Mouse (Mus musculus) midbrain, postnatal 0 days (tissue): ENCODE data around the gene Osbp2. TPM values are rescaled to one million over a fixed set of nuclear protein-coding genes. Genes with fewer than 3 reads are reported as not detected.

Experiments used
- ATAC-seq: fragments of 200-750 bp; cut with Nextera tagmentation; 2 replicates; pipeline ENCODE4 v1.8.0; 2017; ENCODE audit warnings: moderate number of reproducible peaks, mild to moderate bottlenecking, moderate TSS enrichment, moderate library complexity; ENCODE audit not compliant: low FRiP score
- DNase-seq: peaks from one replicate; pipeline ENCODE4 v3.0.0-alpha.2; 2015; ENCODE audit warnings: low spot score
- H3K27ac ChIP-seq: fragments of 300-500 bp; sonication (generic); 2 replicates; pipeline ENCODE4 v1.5.1; 2014; ENCODE audit warnings: low read depth, mild to moderate bottlenecking, low read length, mixed read lengths
- H3K27me3 ChIP-seq: fragments of 300-500 bp; sonication (generic); 2 replicates; pipeline ENCODE4 v1.6.1; 2014; ENCODE audit warnings: low read length, control low read depth, mixed read lengths; ENCODE audit not compliant: insufficient read depth
- H3K36me3 ChIP-seq: fragments of 300-500 bp; sonication (generic); 2 replicates; pipeline ENCODE4 v1.6.1; 2014; ENCODE audit warnings: low read length, control low read depth, mixed read lengths; ENCODE audit not compliant: insufficient read depth
- H3K4me1 ChIP-seq: fragments of 300-500 bp; sonication (generic); 2 replicates; pipeline ENCODE4 v1.6.1; 2014; ENCODE audit warnings: mild to moderate bottlenecking, control low read depth, antibody characterized with exemption, low read length, mixed read lengths; ENCODE audit not compliant: insufficient read depth
- H3K4me2 ChIP-seq: fragments of 300-500 bp; sonication (generic); 2 replicates; pipeline ENCODE4 v1.6.1; 2014; ENCODE audit warnings: low read depth, mild to moderate bottlenecking, low read length, mixed read lengths; ENCODE audit not compliant: poor library complexity, severe bottlenecking
- H3K4me3 ChIP-seq: fragments of 300-500 bp; sonication (generic); 2 replicates; pipeline ENCODE4 v1.5.1; 2014; ENCODE audit warnings: low read depth, mild to moderate bottlenecking, low read length, moderate library complexity
- H3K9ac ChIP-seq: fragments of 300-500 bp; sonication (generic); replicated peaks from 2 replicates; pipeline ENCODE4 v1.6.1; 2014; ENCODE audit warnings: mild to moderate bottlenecking, low read length, moderate library complexity, mixed read lengths; ENCODE audit not compliant: poor library complexity, severe bottlenecking
- H3K9me3 ChIP-seq: fragments of 300-500 bp; sonication (generic); 2 replicates; pipeline ENCODE4 v1.6.1; 2016; ENCODE audit warnings: low read length, control low read depth
- CTCF ChIP-seq: IDR thresholded peaks from 2 replicates; pipeline ENCODE4 v1.5.1; 2016; ENCODE audit warnings: antibody characterized with exemption, mild to moderate bottlenecking
- WGBS: fragments of 180-500 bp; shearing (Covaris S2); extraction: QIAGEN DNeasy Blood & Tissue Kit; methylation state at CpG from one replicate; pipeline ENCODE4 v1.1.7; 2014; 5-methylcytosine and 5-hydroxymethylcytosine counted together
- polyA plus RNA-seq: library from polyadenylated mRNA; unstranded; fragments of >200 nt; fragmentation: Nextera tagmentation; extraction: Ambion mirVana; gene quantifications from 2 replicates; pipeline ENCODE4 v1.2.1, GENCODE M21; 2015
- total RNA-seq: library from RNA; depleted of rRNA; stranded (reverse); fragments of >200 nt; gene quantifications from 2 replicates; pipeline ENCODE4 v1.2.3, GENCODE M21; 2014

Osbp2 gene
- total and polyA plus RNA-seq, 2 experiments from 2014 or later: 52.5 to 67.2 TPM

GRCm38 (mm10) chr11:3684723-3685430, 178.8 kb downstream of the Osbp2 start:
- Histone ChIP-seq H3K4me1 (no peaks in the 10 kb centered on the region), H3K9me3 (no peaks in the 10 kb centered on the region), H3K27ac (no peak overlapping the region), H3K4me2 (no peak overlapping the region), H3K9ac (no peak overlapping the region), H3K27me3 (no peaks in the 10 kb centered on the region), H3K36me3 (peaks cover 70% of the 10 kb centered on the region), H3K4me3 (no peak overlapping the region)
- no peak for DNase-seq
- no peak for ATAC-seq
- no peak for TF ChIP-seq CTCF
- WGBS: 96% methylated on average over 5 of the region's 5 CpGs

GRCm38 (mm10) chr11:3684232-3684631, 179.5 kb downstream of the Osbp2 start:
- ATAC-seq: no peak
- no peak for TF ChIP-seq CTCF
- H3K4me2 ChIP-seq: no peak overlapping the region
- DNase-seq: no peak
- peaks cover 68% of the 10 kb centered on the region for H3K36me3 ChIP-seq
- H3K27ac ChIP-seq: no peak overlapping the region
- H3K4me3 ChIP-seq: no peak overlapping the region
- no peaks in the 10 kb centered on the region for H3K4me1 ChIP-seq
- 94% methylated on average over 1 of the region's 1 CpGs for WGBS
- no peaks in the 10 kb centered on the region for H3K27me3 ChIP-seq
- H3K9me3 ChIP-seq: no peaks in the 10 kb centered on the region
- H3K9ac ChIP-seq: no peak overlapping the region

- Histone ChIP-seq H3K9ac (no peak overlapping the region), H3K27ac (no peak overlapping the region), H3K9me3 (no peaks in the 10 kb centered on the region), H3K36me3 (peaks cover 63% of the 10 kb centered on the region), H3K4me1 (no peaks in the 10 kb centered on the region), H3K4me3 (no peak overlapping the region), H3K27me3 (no peaks in the 10 kb centered on the region), H3K4me2 (no peak overlapping the region)
- WGBS: 97% methylated on average over 11 of the region's 11 CpGs
- no peak for ATAC-seq
- TF ChIP-seq CTCF: no peak
- no peak for DNase-seq
These were observed 180.0 kb downstream of the Osbp2 start for GRCm38 (mm10) chr11:3683696-3684095.

GRCm38 (mm10) chr11:3679771-3680170, 183.9 kb downstream of the Osbp2 start:
- 99% methylated on average over 3 of the region's 3 CpGs for WGBS
- no peak for ATAC-seq
- no peak for DNase-seq
- TF ChIP-seq CTCF: no peak
- Histone ChIP-seq H3K4me1 (no peaks in the 10 kb centered on the region), H3K27me3 (no peaks in the 10 kb centered on the region), H3K9ac (no peak overlapping the region), H3K4me3 (no peak overlapping the region), H3K9me3 (no peaks in the 10 kb centered on the region), H3K27ac (no peak overlapping the region), H3K36me3 (peaks cover 64% of the 10 kb centered on the region), H3K4me2 (no peak overlapping the region)

GRCm38 (mm10) chr11:3677204-3677603, 186.5 kb downstream of the Osbp2 start:
- no peaks in the 10 kb centered on the region for H3K4me1 ChIP-seq
- no peak overlapping the region for H3K9ac ChIP-seq
- H3K27me3 ChIP-seq: no peaks in the 10 kb centered on the region
- DNase-seq: no peak
- no peak overlapping the region for H3K4me2 ChIP-seq
- no peak for TF ChIP-seq CTCF
- H3K9me3 ChIP-seq: no peaks in the 10 kb centered on the region
- no peak overlapping the region for H3K4me3 ChIP-seq
- H3K27ac ChIP-seq: no peak overlapping the region
- peaks cover 73% of the 10 kb centered on the region for H3K36me3 ChIP-seq
- WGBS: 80% methylated on average over 6 of the region's 6 CpGs
- no peak for ATAC-seq

GRCm38 (mm10) chr11:3676423-3676822, 187.3 kb downstream of the Osbp2 start:
- H3K27ac ChIP-seq: no peak overlapping the region
- no peak overlapping the region for H3K4me3 ChIP-seq
- TF ChIP-seq CTCF: no peak
- no peak overlapping the region for H3K9ac ChIP-seq
- ATAC-seq (no peak), DNase-seq (no peak)
- no peak overlapping the region for H3K4me2 ChIP-seq
- H3K27me3 ChIP-seq: no peaks in the 10 kb centered on the region
- H3K9me3 ChIP-seq: no peaks in the 10 kb centered on the region
- no peaks in the 10 kb centered on the region for H3K4me1 ChIP-seq
- WGBS: 95% methylated on average over 5 of the region's 5 CpGs
- H3K36me3 ChIP-seq: peaks cover 77% of the 10 kb centered on the region
